Mouse (Mus musculus): ENCODE measurements around the gene Kcnn3.
A peak's percentile ranks its signal among the peaks of the same experiment; 100 is the strongest.

Gene Kcnn3

GRCm38 (mm10) chr3:89520618-89521502 is 896 bp downstream of the Kcnn3 start:
- no peak for DNase-seq (ENCODE audit: low read depth, low spot score)

GRCm38 (mm10) chr3:89521503-89521854 is 1.5 kb downstream of the Kcnn3 start:
- no peak for DNase-seq (ENCODE audit: low read depth, low spot score)

DNA sequence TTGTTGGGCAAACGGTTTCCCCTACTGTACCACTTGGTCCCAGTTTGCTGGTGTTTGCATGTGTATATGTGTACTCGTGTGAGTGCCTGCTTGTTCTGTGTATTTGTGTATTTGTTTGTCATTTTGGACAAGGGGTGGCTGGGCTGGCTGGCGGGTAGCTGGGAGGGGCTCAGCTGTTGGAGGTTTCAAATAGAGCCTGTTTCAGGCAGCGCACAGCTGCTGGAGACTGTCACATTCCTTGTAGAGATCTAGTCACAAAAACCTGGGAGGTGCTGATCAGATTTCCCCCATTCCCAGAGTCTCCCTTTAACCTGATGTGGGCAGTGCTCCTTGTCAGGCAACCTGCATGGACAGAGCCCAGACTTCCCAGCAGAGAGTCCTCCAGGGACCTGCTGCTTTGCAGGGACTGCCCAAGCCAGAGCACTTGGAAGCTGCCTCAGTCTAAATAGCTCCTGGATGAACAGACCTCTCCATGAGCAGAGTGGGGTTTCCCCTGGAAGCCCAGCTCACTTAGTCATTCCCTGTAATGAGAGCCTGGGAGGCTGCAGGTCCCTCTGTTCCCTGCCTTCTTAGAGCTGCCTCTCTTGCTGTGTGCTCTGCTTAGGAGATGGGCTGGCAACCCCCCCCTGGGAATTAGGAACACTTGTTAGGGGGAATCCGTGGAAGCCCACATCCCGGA is 2.6 kb downstream of the Kcnn3 start:
- DNase-seq (ENCODE audit: low read depth, low spot score), result no peak

DNA sequence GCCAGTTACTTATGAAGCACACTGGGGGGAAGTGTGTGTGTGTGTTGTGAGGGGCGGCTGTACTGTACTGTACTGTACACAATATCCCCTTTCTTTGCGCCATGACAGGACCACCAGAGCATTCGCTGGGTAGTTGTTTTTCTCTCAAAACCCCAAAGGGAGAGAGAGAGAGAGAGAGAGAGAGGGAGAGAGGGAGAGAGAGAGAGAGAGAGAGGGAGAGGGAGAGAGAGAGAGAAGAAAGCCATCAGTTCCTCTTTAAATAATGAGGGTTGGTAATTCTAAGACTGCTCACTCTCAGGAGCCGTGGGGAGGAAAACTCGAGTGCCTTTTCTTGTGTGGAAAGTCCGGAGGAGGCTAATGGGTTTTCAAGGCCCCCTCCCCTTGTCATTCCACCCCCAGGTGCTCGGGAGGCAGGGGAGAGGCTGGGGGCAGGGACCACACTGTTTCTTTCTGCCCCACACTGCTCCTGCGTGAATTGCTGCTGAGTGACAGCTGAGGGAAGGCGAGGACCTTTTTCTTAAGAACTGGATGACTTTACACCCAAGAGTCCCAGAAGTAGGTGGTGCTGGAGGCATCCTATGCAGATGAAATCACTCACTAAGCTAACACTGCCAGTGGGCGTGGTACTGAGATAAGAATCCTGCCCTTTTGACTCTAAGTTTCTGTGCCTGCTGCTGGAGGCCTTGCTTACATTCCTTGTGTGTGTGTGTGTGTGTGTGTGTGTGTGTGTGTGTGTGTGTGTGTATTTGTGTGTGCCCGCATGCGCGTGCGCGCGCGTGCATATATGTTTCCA is 6.5 kb downstream of the Kcnn3 start:
- DNase-seq (ENCODE audit: low read depth, low spot score), result no peak

- DNase-seq (ENCODE audit: low read depth, low spot score), result peak; percentile 21
These were observed 9.8 kb downstream of the Kcnn3 start for GRCm38 (mm10) chr3:89529796-89530195.

- DNase-seq (ENCODE audit: low read depth, low spot score), result no peak
These were observed 14.7 kb downstream of the Kcnn3 start for GRCm38 (mm10) chr3:89534566-89535097.

DNA sequence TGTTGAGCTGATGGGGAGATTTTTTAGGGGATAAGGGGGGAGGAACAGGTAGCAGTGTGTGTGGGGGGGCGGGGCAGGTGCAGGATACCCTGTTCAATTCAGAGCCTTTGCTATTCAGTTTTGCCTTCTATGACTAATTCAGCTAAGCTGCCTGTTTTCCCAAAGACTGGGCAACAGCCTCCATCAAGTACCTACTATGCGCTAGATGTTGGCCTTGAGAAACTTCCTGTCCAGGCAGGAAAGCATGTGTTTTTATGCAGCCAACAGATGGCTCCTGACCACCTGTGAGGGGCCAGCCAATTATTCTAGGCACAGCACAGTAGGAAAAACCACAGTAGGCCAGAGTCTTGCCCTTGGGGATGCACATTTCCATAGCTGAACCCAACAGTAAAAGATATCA is 15.2 kb downstream of the Kcnn3 start:
- DNase-seq (ENCODE audit: low read depth, low spot score), result no peak

- no peak for DNase-seq (ENCODE audit: low read depth, low spot score)
These were observed 19.2 kb downstream of the Kcnn3 start for GRCm38 (mm10) chr3:89539036-89539739.

- DNase-seq (ENCODE audit: low read depth, low spot score), result no peak
These were observed 19.9 kb downstream of the Kcnn3 start for GRCm38 (mm10) chr3:89539740-89540370.

- DNase-seq (ENCODE audit: low read depth, low spot score), result no peak
These were observed 20.4 kb downstream of the Kcnn3 start for GRCm38 (mm10) chr3:89540371-89540743.

- DNase-seq (ENCODE audit: low read depth, low spot score), result no peak
These were observed 27.0 kb downstream of the Kcnn3 start for GRCm38 (mm10) chr3:89546951-89547350.

- DNase-seq (ENCODE audit: low read depth, low spot score), result no peak
These were observed 28.8 kb downstream of the Kcnn3 start for GRCm38 (mm10) chr3:89548805-89549204.

GRCm38 (mm10) chr3:89549488-89549887 is 29.5 kb downstream of the Kcnn3 start:
- DNase-seq (ENCODE audit: low read depth, low spot score), result no peak

DNA sequence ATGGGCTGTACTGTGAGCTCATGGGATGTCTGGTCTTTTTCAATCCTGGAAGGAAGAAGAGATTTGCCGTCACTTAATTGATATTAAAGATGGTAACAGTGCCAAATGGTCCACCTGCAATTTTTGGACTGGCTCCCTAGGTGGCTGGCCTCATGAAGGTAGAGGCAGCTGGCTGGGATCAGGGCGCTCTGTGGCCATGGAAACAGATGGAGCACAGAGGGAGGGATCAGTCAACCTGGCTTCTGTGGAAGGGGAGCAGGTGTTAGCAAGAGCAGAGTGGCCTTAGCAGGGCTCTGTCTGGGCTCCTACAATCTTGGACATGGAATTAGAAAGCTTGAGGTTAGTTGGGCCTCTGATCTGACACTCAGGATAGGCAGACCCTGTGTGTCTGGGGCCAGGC is 31.9 kb downstream of the Kcnn3 start:
- DNase-seq (ENCODE audit: low read depth, low spot score), result no peak

GRCm38 (mm10) chr3:89553432-89553831 is 33.5 kb downstream of the Kcnn3 start:
- no peak for DNase-seq (ENCODE audit: low read depth, low spot score)

DNA sequence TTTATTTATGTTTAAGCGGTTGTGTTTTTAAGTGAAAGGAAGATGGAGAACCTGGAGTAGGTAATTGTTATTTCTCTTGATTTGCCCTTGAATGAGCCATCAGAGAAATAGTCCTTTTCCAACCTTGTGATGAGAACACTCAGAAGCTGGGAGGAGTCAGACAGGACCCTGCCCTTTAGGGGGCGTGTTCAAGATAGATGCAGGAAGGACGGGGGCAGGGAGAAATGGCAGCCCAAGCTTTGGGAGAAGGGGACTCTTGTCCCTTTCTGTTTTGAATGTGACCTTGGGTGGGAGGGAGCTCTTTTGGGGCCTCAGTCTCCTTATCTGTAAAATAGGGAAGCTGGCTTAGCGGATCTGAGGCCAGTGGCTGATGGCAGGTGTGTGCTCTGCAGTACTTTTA is 34.0 kb downstream of the Kcnn3 start:
- DNase-seq (ENCODE audit: low read depth, low spot score), result no peak

- DNase-seq (ENCODE audit: low read depth, low spot score), result no peak
These were observed 34.6 kb downstream of the Kcnn3 start for GRCm38 (mm10) chr3:89554587-89554986.

- no peak for DNase-seq (ENCODE audit: low read depth, low spot score)
These were observed 37.8 kb downstream of the Kcnn3 start for GRCm38 (mm10) chr3:89557811-89558210.

GRCm38 (mm10) chr3:89558972-89559910 is 39.3 kb downstream of the Kcnn3 start:
- DNase-seq (ENCODE audit: low read depth, low spot score), result no peak

DNA sequence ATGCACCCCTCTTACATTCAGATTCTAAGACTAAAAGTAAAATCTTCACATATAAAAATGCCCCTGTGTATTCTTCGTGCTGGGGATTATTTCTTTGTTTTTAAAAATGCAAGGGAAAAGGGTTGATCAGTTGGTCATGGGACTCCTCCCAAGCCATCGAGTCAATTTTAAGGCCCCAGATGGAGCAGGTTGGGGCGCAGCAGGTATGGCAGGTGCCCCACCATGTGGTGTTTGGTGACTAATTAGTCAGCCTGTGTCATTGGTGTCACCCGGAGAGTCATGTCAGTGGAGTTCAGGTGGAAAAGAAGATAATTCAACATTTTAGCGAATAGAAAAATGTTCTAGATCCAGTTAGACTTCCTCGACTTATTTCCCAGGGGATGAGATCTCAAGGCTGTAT is 41.4 kb downstream of the Kcnn3 start:
- DNase-seq (ENCODE audit: low read depth, low spot score), result no peak
